ENCODE assay signal across 10 mouse cellular contexts in genomic region chr11:110330093-110330492, GRCm38 (mm10). TPM values are rescaled to one million over a fixed set of nuclear protein-coding genes. Genes with fewer than 3 reads are reported as not detected.
DNase-seq lines count a peak whose midpoint lies in the region; ATAC-seq and TF ChIP-seq lines count a peak whose summit lies in the region.
"Had no signal": no experiment of that assay in that cellular context is flagged by ENCODE, and none has a peak within 500 bp of the region (broad histone marks: within the 10 kb centered on the region; RNA-seq: fewer than 3 reads in every experiment).

No protein-coding gene starts in this region.

- ATAC-seq in lung, postnatal 0 days, result no peak
- ATAC-seq: intestine, embryonic 16.5 days had no signal

- no peaks in the 10 kb centered on the region for H3K9me3 ChIP-seq in lung, postnatal 0 days (ENCODE audit: low read length)

- no peak overlapping the region for H3K9ac ChIP-seq in lung, postnatal 0 days (replicated peaks; ENCODE audit: low read depth)

- no peak for TF ChIP-seq CTCF in lung, postnatal 0 days (IDR thresholded peaks at IDR 0.05)

- H3K4me1 ChIP-seq in lung, postnatal 0 days (ENCODE audit: insufficient read depth, low read depth, low read length), result no peaks in the 10 kb centered on the region

- no peak overlapping the region for H3K4me2 ChIP-seq in lung, postnatal 0 days (replicated peaks; ENCODE audit: low read depth, low read length)

- 38% methylated on average over 6 of the region's 6 CpGs for WGBS in lung, postnatal 0 days

- no peak overlapping the region for H3K27ac ChIP-seq in lung, postnatal 0 days (ENCODE audit: low read length)

- no peaks in the 10 kb centered on the region for H3K36me3 ChIP-seq in lung, postnatal 0 days (ENCODE audit: insufficient read depth, low read length)

- peak; percentile 8 for DNase-seq in gastrocnemius, postnatal 10 days
- DNase-seq in gastrocnemius, postnatal 36 days, result no peak
- peak; percentile 9 for DNase-seq in lung, postnatal 0 days (ENCODE audit: low spot score)
- no peak for DNase-seq in lung, postnatal 14 days
- DNase-seq in layer of hippocampus, postnatal 10 days (ENCODE audit: low spot score in 2 of 2), result peak; percentile 27 to 29
- peak; percentile 32 for DNase-seq in right cerebral cortex, postnatal 14 days
- no peak for DNase-seq in adrenal gland, adult (ENCODE audit: inconsistent age in 2 of 2, low spot score in 1 of 2)
- no peak for DNase-seq in adrenal gland, postnatal 14 days

- H3K27me3 ChIP-seq in lung, postnatal 0 days (replicated peaks; ENCODE audit: insufficient read depth, low read length), result no peaks in the 10 kb centered on the region
- H3K27me3 ChIP-seq: CH12.LX had no signal

- intact Hi-C loops in gastrocnemius, postnatal 36 days (cut with DNase I), result no loop called here

- TF ChIP-seq EP300 in lung, postnatal 0 days (IDR thresholded peaks at IDR 0.05), result no peak

- no peak overlapping the region for H3K4me3 ChIP-seq in lung, postnatal 0 days (ENCODE audit: low read depth, low read length)

RNA-seq across cellular contexts. Expression of gene Abca5, which starts 7.4 kb away (rescaled TPM):
- 10 to 100 TPM; 13.4 to 13.5 TPM for total RNA-seq in gastrocnemius, postnatal 10 days (2021)
- 1 to 10 TPM; 7.2 to 7.3 TPM for total RNA-seq in gastrocnemius, postnatal 36 days (2021)
- 8.2 and 9.0 TPM in 2 replicates for polyA plus RNA-seq in lung, postnatal 0 days (2015; fragmentation: Nextera tagmentation; extraction: Ambion mirVana)
- total RNA-seq in layer of hippocampus, postnatal 10 days (2021), result 10 to 100 TPM; 30.0 to 31.9 TPM
- total RNA-seq in adrenal gland, postnatal 14 days (2021), result 8.7 and 10.9 TPM in 2 replicates

Comparison
In these comparisons a context has a peak if more than half of its experiments do, and no peak if none do; other contexts are left out.
1. DNase-seq: peak in gastrocnemius, postnatal 10 days (single experiment), lung, postnatal 0 days (single experiment), layer of hippocampus, postnatal 10 days (2 of 2) and right cerebral cortex, postnatal 14 days (single experiment); none in gastrocnemius, postnatal 36 days (0 of 2), lung, postnatal 14 days (single experiment), adrenal gland, adult (0 of 2) and adrenal gland, postnatal 14 days (single experiment).